Mouse (Mus musculus) cerebellum, adult 2 months (tissue): ENCODE measurements around the gene Creg2. TPM values are rescaled to one million over a fixed set of nuclear protein-coding genes. Genes with fewer than 3 reads are reported as not detected.

Source experiments
- DNase-seq, 2 experiments: peaks; one replicate each; pipeline ENCODE4 v3.0.0; 2021
- H3K27ac ChIP-seq: fragments of 200-500 bp; 2 replicates; pipeline ENCODE4 v1.5.1; 2012; ENCODE audit warnings: low read length, control low read depth, inconsistent platforms; ENCODE audit not compliant: insufficient read depth
- H3K27me3 ChIP-seq: fragments of 200-500 bp; 2 replicates; pipeline ENCODE4 v1.6.1; 2012; ENCODE audit warnings: inconsistent platforms, mild to moderate bottlenecking, low read length, moderate library complexity; ENCODE audit not compliant: control insufficient read depth, insufficient read depth
- H3K4me1 ChIP-seq: fragments of 200-500 bp; 2 replicates; pipeline ENCODE4 v1.6.1; 2011; ENCODE audit warnings: low read length; ENCODE audit not compliant: control insufficient read depth, insufficient read depth
- H3K4me3 ChIP-seq: fragments of 200-500 bp; replicated peaks from 2 replicates; pipeline ENCODE3; 2011; ENCODE audit warnings: mild to moderate bottlenecking, low read depth, low read length, control low read depth; ENCODE audit not compliant: insufficient read depth
- CTCF ChIP-seq: fragments of 200-500 bp; IDR thresholded peaks from 2 replicates; pipeline ENCODE4 v1.5.1; 2011; ENCODE audit warnings: low read depth, mild to moderate bottlenecking, control low read depth, low read length, moderate library complexity, borderline replicate concordance; ENCODE audit not compliant: insufficient read depth
- POLR2A ChIP-seq: fragments of 200-500 bp; IDR thresholded peaks from 2 replicates; pipeline ENCODE4 v1.6.1; 2011; ENCODE audit warnings: low read length, control low read depth, borderline replicate concordance; ENCODE audit not compliant: insufficient read depth
- WGBS: fragments of 180-500 bp; shearing (Covaris S2); methylation state at CpG from one replicate; pipeline ENCODE4 v1.1.7; 2018; 5-methylcytosine and 5-hydroxymethylcytosine counted together
- polyA plus RNA-seq: library from polyadenylated mRNA; depleted of rRNA; stranded (reverse); fragments of >200 nt; gene quantifications from 2 replicates; pipeline ENCODE4 v1.2.3, GENCODE M21; 2012

Gene Creg2
- polyA plus RNA-seq, 1 experiment, result 8.2 TPM

DNA sequence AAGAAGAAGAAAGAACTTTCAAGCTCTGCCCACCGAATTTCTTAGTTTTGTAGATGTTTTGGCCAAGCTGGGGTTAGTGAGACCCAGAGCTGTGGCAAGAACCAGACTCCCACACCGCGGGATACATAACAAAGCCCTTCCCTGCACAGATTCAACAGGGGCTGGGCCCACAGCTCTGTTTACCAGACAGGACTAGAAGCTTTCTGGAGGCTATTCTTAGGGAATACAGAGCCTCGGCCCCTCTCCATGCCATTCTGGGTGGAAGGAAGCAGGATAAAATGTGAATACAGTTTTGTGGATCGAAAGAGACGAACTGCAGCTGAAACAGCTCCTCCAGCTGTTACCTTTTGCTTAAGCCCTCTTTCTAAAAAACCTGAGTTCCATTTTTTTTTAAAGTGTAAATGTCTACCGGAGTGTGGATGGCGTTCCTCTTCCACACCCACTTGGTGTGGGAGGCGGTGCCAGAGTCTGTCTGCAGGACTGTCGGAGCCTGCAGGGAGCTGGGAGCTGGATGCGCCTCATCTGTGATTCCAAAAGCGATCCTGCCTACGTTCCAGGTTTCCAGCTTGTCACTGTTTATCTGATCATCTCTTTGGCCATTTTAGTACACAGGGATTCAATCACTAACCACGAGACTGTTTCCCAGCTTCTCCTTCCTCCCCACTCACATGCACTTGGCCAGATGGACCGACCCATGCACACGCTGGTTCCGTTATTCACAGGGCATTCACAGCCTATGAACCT lies 1.4 kb downstream of the Creg2 start:
- H3K4me3 ChIP-seq, result peak overlapping the region; percentile 69
- 22% methylated on average over 17 of the region's 17 CpGs for WGBS
- H3K27ac ChIP-seq, result no peak overlapping the region
- no peaks in the 10 kb centered on the region; the same call in 1 of the 2 replicates for H3K4me1 ChIP-seq
- H3K27me3 ChIP-seq, result no peaks in the 10 kb centered on the region
- peak; percentile 10 to 22 for DNase-seq
- TF ChIP-seq POLR2A, result no peak
- TF ChIP-seq CTCF, result no peak

DNA sequence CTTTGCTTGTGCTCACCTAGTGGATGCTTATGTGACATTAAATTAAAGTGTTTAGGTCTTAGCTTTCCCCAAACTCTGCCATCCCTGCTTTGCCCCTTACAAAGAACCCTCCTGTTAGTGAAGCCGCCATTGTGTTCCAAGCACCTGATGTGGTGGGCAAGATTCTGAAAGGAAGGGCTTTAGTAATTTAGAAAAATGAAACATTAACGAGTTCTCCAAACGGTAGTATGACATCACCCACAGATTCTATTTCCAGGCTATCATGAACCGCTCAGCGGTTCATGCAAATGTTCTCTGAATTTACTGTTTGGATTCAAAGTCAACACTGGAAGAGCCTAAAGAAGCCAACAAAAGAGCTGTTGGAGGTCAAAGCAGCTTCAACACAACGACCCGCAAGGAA lies 2.7 kb downstream of the Creg2 start:
- Histone ChIP-seq H3K4me1 (no peaks in the 10 kb centered on the region; the same call in 1 of the 2 replicates), H3K27ac (no peak overlapping the region), H3K4me3 (no peak overlapping the region), H3K27me3 (no peaks in the 10 kb centered on the region)
- no peak for DNase-seq
- TF ChIP-seq POLR2A, result no peak
- TF ChIP-seq CTCF, result no peak
- WGBS, result 90% methylated on average over 7 of the region's 7 CpGs

DNA sequence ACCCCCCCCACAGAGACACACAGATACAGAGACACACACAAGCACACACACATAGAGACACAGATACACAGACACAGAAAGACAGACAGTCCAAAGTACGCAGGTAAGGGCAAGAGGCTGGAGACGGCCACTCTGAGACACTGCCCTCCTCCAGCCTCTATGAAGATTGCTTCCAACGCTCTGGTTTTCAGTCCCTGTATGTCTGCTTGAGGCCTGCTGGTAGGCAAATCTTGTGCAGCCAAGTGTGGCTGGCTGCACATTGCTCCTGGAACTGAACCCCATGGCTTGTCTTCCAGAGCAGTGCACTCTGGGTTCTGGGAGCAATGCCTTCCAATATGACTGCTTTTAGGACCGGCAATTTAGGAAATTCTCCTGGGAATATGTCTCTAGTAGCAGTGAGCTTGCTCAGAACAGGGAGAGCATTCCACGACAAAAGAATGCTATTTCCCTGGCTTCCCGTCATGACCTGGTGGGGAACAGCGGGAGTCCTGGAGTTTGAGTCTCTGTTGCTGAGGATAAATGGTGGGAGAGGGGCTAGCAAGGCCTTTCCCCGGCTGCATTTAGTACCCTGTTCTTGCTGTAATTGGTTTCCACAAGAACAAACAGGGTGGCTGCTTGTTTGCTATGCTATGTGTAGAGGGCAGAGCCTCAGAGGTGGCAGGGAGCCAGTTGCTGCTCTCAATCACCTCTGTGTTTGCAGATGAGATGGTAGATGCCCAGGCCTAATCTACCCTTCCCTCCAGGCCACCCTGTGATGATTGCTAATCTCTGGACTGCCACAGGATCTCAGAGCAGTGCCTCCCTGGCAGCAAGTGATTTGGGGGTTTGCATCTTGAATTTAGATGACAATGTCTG lies 5.1 kb downstream of the Creg2 start:
- Histone ChIP-seq H3K27me3 (no peaks in the 10 kb centered on the region), H3K4me3 (no peak overlapping the region), H3K4me1 (no peaks in the 10 kb centered on the region; the same call in 1 of the 2 replicates), H3K27ac (no peak overlapping the region)
- TF ChIP-seq POLR2A (no peak), CTCF (no peak)
- WGBS, result 37% methylated on average over 8 of the region's 8 CpGs
- DNase-seq, result peak in 1 of 2 experiments; percentile 6

DNA sequence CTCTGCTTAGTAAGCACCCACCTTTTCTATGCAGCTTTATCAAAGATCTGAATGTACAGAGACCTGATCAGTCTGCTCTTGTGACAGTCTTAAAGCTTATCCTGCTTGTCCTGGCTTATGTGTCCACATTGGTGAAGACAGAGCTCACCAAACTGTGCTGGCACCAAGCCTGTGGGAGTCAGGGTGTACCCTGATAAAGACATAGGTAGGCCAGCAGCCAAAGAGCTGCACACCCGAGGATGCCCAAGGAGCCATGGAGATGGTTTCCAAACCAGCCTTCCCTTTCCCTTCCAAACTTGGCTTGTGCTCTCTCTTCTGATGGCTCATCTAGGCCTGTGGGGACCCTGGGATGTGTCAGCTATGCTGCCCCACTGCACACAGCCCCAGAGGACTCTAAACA lies 6.9 kb downstream of the Creg2 start:
- TF ChIP-seq CTCF, result no peak
- no peak for TF ChIP-seq POLR2A
- H3K4me3 ChIP-seq, result no peak overlapping the region
- H3K4me1 ChIP-seq, result no peaks in the 10 kb centered on the region
- 31% methylated on average over 1 of the region's 1 CpGs for WGBS
- H3K27me3 ChIP-seq, result no peaks in the 10 kb centered on the region
- H3K27ac ChIP-seq, result no peak overlapping the region
- DNase-seq, result no peak

DNA sequence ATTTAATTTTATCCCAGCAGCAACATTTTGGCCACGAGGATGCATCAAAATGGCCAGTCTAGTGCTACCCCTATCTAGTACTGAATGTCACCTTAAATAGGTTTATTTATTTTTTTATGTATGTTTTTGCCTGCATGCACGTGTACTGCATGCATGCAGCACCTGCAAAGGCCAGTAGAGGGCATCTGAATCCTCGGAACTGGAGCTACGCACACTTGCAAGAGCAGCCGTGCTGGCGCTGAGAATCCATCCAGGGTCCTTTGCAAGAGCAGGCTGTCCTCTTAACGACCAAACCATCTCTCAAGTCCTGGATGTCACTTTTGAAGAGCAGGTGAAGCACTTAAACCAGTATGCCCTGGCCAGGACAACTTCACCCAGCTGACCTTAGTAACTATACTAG lies 9.6 kb downstream of the Creg2 start:
- no peak overlapping the region for H3K27ac ChIP-seq
- H3K4me1 ChIP-seq, result no peaks in the 10 kb centered on the region
- DNase-seq, result no peak
- H3K4me3 ChIP-seq, result no peak overlapping the region
- WGBS, result 87% methylated on average over 7 of the region's 7 CpGs
- TF ChIP-seq CTCF (no peak), POLR2A (no peak)
- no peaks in the 10 kb centered on the region for H3K27me3 ChIP-seq

DNA sequence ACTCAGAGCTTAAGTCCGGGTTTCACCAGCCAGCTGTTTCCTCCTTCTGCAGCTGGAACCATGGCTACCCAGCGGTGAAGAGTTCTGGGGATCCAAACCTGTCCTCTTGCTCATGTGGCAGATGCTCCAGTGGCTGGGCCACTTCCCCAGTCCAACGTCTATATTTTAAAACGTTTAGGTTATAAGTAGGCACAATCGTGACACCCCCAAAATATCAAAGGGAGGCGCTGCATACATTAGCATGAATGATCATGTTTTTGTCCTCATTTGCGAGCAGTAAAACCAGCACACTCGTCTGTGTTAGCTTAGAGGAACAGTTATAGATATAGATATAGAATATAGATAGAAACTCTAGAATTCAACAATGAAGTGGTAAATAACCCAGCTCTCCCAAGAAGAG lies 14.1 kb downstream of the Creg2 start:
- Histone ChIP-seq H3K4me1 (no peaks in the 10 kb centered on the region), H3K27ac (no peak overlapping the region), H3K27me3 (no peaks in the 10 kb centered on the region), H3K4me3 (no peak overlapping the region)
- TF ChIP-seq POLR2A, result no peak
- WGBS, result 60% methylated on average over 8 of the region's 8 CpGs
- DNase-seq, result no peak

DNA sequence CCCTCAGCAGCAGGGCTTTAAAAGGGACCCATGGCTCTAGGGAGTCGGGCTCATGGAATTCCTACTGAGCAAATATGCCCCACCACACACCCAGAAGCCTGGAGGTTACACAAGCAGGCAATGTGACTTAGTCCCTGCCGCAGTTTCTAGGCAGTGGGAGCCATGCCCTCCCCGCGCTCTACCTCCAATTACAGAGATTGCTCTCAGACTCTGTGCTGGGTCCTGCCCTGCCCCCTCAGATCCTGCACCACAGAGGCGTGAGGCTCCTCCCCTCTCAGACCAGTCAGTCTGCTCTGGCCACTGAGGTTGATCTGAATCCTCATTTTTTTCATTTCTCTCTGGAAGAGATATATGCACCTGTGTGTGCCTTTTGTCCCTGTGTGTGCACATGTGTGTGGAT lies 14.6 kb downstream of the Creg2 start:
- TF ChIP-seq CTCF (no peak), POLR2A (no peak)
- Histone ChIP-seq H3K27ac (no peak overlapping the region), H3K27me3 (no peaks in the 10 kb centered on the region), H3K4me1 (no peaks in the 10 kb centered on the region), H3K4me3 (no peak overlapping the region)
- 17% methylated on average over 5 of the region's 5 CpGs for WGBS
- no peak for DNase-seq

DNA sequence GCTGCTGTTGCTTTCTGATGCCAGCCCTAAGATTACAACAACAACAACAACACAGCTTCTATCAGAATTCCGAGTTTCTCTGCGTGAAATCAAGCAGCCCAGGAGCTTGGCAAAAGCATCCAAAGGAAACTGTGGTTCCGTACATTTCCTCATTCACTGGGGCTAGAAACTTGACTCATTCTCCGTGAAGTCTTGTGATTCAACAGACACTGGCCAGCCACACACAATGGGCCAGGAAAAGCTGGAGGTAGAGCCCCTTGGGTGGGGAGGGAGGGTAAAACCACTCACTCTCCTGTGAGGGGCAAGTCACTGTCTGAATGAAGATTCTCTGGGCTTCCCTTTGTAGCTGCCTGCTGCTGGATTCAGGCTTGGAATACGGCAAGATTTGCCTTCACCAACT lies 15.1 kb downstream of the Creg2 start:
- 32% methylated on average over 5 of the region's 5 CpGs for WGBS

More for the DNA sequence above, 15.1 kb downstream of the Creg2 start:
- H3K4me3 ChIP-seq, result no peak overlapping the region
- no peak overlapping the region for H3K27ac ChIP-seq
- no peaks in the 10 kb centered on the region for H3K27me3 ChIP-seq
- TF ChIP-seq POLR2A (no peak), CTCF (no peak)
- DNase-seq, result no peak
- no peaks in the 10 kb centered on the region for H3K4me1 ChIP-seq
